ENCODE assay signal across 9 mouse cellular contexts in the genomic region with DNA sequence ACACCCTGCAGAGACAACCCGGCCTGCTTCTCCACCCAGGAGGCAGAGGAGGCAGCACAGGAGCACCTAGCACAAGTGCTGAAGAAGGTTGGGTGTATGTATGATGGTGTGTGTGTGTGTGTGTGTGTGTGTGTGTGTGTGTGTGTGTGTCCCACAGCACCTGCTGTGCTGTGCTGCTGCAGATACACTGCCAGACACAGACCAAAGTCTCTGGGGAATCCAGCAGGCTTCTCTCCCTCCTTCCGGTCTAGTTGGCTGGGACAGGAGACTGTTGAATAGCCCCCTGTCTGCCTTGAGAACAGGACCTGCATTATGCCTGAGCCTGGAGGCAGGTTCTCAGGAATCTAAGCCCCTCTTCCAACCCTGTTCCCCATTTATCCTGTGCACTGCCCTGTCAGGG. TPM values are rescaled to one million over a fixed set of nuclear protein-coding genes. Genes with fewer than 3 reads are reported as not detected.
DNase-seq lines count a peak whose midpoint lies in the region; ATAC-seq and TF ChIP-seq lines count a peak whose summit lies in the region.
"Had no signal": no experiment of that assay in that cellular context is flagged by ENCODE, and none has a peak within 500 bp of the region (broad histone marks: within the 10 kb centered on the region; RNA-seq: fewer than 3 reads in every experiment).

No protein-coding gene starts in this region.

- no peak for ATAC-seq in erythroblast, adult 5-6 weeks (replicated peaks; ENCODE audit: low FRiP score, poor library complexity, severe bottlenecking)
- peak; percentile 38 for ATAC-seq in forebrain, postnatal 0 days
- no peak for ATAC-seq in frontal cortex, adult (ENCODE audit: low TSS enrichment)
- ATAC-seq in granulocyte monocyte progenitor cell, adult 5-6 weeks (replicated peaks; ENCODE audit: poor library complexity, severe bottlenecking): no peak

- no peak for TF ChIP-seq RAD21 in CH12.LX (IDR thresholded peaks at IDR 0.05; ENCODE audit: low read depth, low read length)

- H3K4me3 ChIP-seq in erythroblast, embryonic 14.5 days (replicated peaks): peak overlapping the region; percentile 89
- peak overlapping the region; percentile 68 to 92 (median 75) for H3K4me3 ChIP-seq in CH12.LX (replicated peaks in 1 of 3; ENCODE audit: low read depth in 2 of 3, low read length in 2 of 3, poor library complexity in 1 of 3)
- H3K4me3 ChIP-seq in forebrain, postnatal 0 days (ENCODE audit: low read depth, low read length): peak overlapping the region; percentile 55; the same call in 1 of the 2 replicates
- peak overlapping the region; percentile 39; the same call in 1 of the 2 replicates for H3K4me3 ChIP-seq in macrophage (ENCODE audit: inconsistent target)

- no peak for TF ChIP-seq EP300 in CH12.LX (IDR thresholded peaks at IDR 0.05; ENCODE audit: low read length)

- peaks cover under 1% of the 10 kb centered on the region; the same call in 1 of the 2 replicates for H3K27me3 ChIP-seq in erythroblast, embryonic 14.5 days (ENCODE audit: control insufficient read depth)
- peaks cover 14% of the 10 kb centered on the region for H3K27me3 ChIP-seq in CH12.LX (replicated peaks)
- H3K27me3 ChIP-seq in forebrain, postnatal 0 days (ENCODE audit: insufficient read depth, low read length): no peaks in the 10 kb centered on the region

- dilution Hi-C loops in CH12.LX (cut with MboI; ENCODE audit: extremely low pct_ligation_motif_present, extremely low pct_unique_long_range_greater_than_20kb, low sequenced_read_pairs): no loop called here

- DNase-seq in CH12.LX (ENCODE audit: extremely low read depth): peak; percentile 52
- DNase-seq in forebrain, postnatal 0 days: no peak
- DNase-seq in cerebellum, postnatal 4 days (ENCODE audit: low spot score in 2 of 2): no peak
- DNase-seq: kidney, postnatal 4 days had no signal

- 15% methylated on average over 2 of the region's 2 CpGs for WGBS in forebrain, postnatal 0 days
- WGBS in macrophage (ENCODE audit: missing documents): 61% methylated on average over 2 of the region's 2 CpGs

- H3K27ac ChIP-seq in CH12.LX (ENCODE audit: insufficient read depth, low read depth) (no peak overlapping the region), macrophage (no peak overlapping the region)
- H3K27ac ChIP-seq in forebrain, postnatal 0 days (ENCODE audit: low read depth, low read length): no peak overlapping the region

- H3K79me2 ChIP-seq in CH12.LX (replicated peaks; ENCODE audit: control insufficient read depth, extremely low read depth, insufficient read depth, poor library complexity, severe bottlenecking) (no peaks in the 10 kb centered on the region), macrophage (ENCODE audit: inconsistent target) (no peaks in the 10 kb centered on the region)

- H3K4me1 ChIP-seq in erythroblast, embryonic 14.5 days (ENCODE audit: control insufficient read depth): peaks cover 79% of the 10 kb centered on the region
- peaks cover 14 to 16% of the 10 kb centered on the region in 2 experiments for H3K4me1 ChIP-seq in CH12.LX (ENCODE audit: control insufficient read depth in 1 of 2, insufficient read depth in 2 of 2)
- H3K4me1 ChIP-seq in forebrain, postnatal 0 days (ENCODE audit: insufficient read depth): no peaks in the 10 kb centered on the region

- H3K36me3 ChIP-seq in erythroblast, embryonic 14.5 days (ENCODE audit: control insufficient read depth): peaks cover 49% of the 10 kb centered on the region
- H3K36me3 ChIP-seq in CH12.LX (replicated peaks in 1 of 2; ENCODE audit: control insufficient read depth in 1 of 2, insufficient read depth in 1 of 2, low read length in 1 of 2): peaks cover 23 to 43% of the 10 kb centered on the region in 2 experiments
- no peaks in the 10 kb centered on the region for H3K36me3 ChIP-seq in forebrain, postnatal 0 days (ENCODE audit: insufficient read depth)
- H3K36me3 ChIP-seq in macrophage (ENCODE audit: inconsistent target): no peaks in the 10 kb centered on the region

- H3K9me3 ChIP-seq in erythroblast, embryonic 14.5 days (ENCODE audit: control insufficient read depth, low read length): no peaks in the 10 kb centered on the region
- H3K9me3 ChIP-seq in CH12.LX (replicated peaks; ENCODE audit: low read length): no peaks in the 10 kb centered on the region
- no peaks in the 10 kb centered on the region for H3K9me3 ChIP-seq in forebrain, postnatal 0 days (ENCODE audit: low read length)

- no peak for TF ChIP-seq CTCF in CH12.LX (conservative IDR thresholded peaks at IDR 0.05 in 1 of 2, IDR thresholded peaks at IDR 0.05 in 1 of 2; ENCODE audit: low read depth in 2 of 2, low read length in 2 of 2)
- no peak for TF ChIP-seq CTCF in forebrain, postnatal 0 days (IDR thresholded peaks at IDR 0.05; ENCODE audit: low read depth)

- peak overlapping the region; percentile 17; the same call in 1 of the 2 replicates for H3K9ac ChIP-seq in CH12.LX (ENCODE audit: insufficient read depth, low read depth)
- peak overlapping the region; percentile 44; the same call in 1 of the 2 replicates for H3K9ac ChIP-seq in forebrain, postnatal 0 days

- H3K4me2 ChIP-seq in CH12.LX (ENCODE audit: insufficient read depth, low read depth, poor library complexity, severe bottlenecking): peak overlapping the region; percentile 86
- H3K4me2 ChIP-seq in forebrain, postnatal 0 days (ENCODE audit: low read depth): peak overlapping the region; percentile 83

- in situ Hi-C loops in CH12.LX (cut with MboI; ENCODE audit: low pct_ligation_motif_present, low pct_unique_long_range_greater_than_20kb, low sequenced_read_pairs): no loop called here

- TF ChIP-seq POLR2A in CH12.LX (IDR thresholded peaks at IDR 0.05; ENCODE audit: low read depth, low read length): no peak

RNA-seq across cellular contexts. Expression of gene Sapcd2, which starts 1.3 kb away (rescaled TPM):
- 10.3 and 12.6 TPM in 2 replicates for polyA plus RNA-seq in erythroblast, embryonic 14.5 days (2012)
- 3.3 and 8.8 TPM in 2 replicates for total RNA-seq in erythroblast, adult 5-6 weeks (2015; ENCODE audit: low replicate concordance)
- 0.98 and 8.0 TPM in 2 replicates for total RNA-seq in erythroblast, adult 5-6 weeks (2017; ENCODE audit: low replicate concordance)
- total RNA-seq in CH12.LX (2012; rRNA removed) (27.3 and 32.1 TPM in 2 replicates), CH12.LX (2014; rRNA removed) (21.9 and 22.5 TPM in 2 replicates)
- polyA plus RNA-seq in CH12.LX (2012; ENCODE audit: insufficient read length, low read depth) (16.5 and 16.9 TPM in 2 replicates), macrophage (2018) (0.13 to 0.73 TPM in 2 of 3 replicates, not detected in the other)
- total RNA-seq in forebrain, postnatal 0 days (2014; rRNA removed): 13.2 and 13.9 TPM in 2 replicates
- polyA plus RNA-seq in forebrain, postnatal 0 days (2015; fragmentation: Nextera tagmentation; extraction: Ambion mirVana): 9.5 and 12.7 TPM in 2 replicates
- 1 to 10 TPM in 5 of 26 experiments, under 1 TPM in 3, not detected in 18; 0.45 to 7.4 (median 1.5) TPM for total RNA-seq in macrophage (2018; cell fraction: chromatin; rRNA removed)
- under 1 TPM in 13 of 26 experiments, not detected in 13; 0.09 to 0.47 (median 0.22) TPM for total RNA-seq in macrophage (2018; cell fraction: cytosol; rRNA removed)
- total RNA-seq in macrophage (2018; cell fraction: nucleus; rRNA removed): 1 to 10 TPM in 4 of 26 experiments, under 1 TPM in 4, not detected in 18; 0.24 to 3.3 (median 1.0) TPM
- total RNA-seq in granulocyte monocyte progenitor cell, adult 5-6 weeks (2014; fragmentation: Nextera tagmentation): 4.5 and 17.1 TPM in 2 replicates
- total RNA-seq in granulocyte monocyte progenitor cell, adult 5-6 weeks (2017): 7.8 and 17.3 TPM in 2 replicates

RNA-seq across cellular contexts. Expression of gene Uap1l1, which starts 7.9 kb away (rescaled TPM):
- polyA plus RNA-seq in erythroblast, embryonic 14.5 days (2012): 0.04 and 0.17 TPM in 2 replicates
- 7.7 and 13.3 TPM in 2 replicates for total RNA-seq in erythroblast, adult 5-6 weeks (2015; ENCODE audit: low replicate concordance)
- total RNA-seq in erythroblast, adult 5-6 weeks (2017; ENCODE audit: low replicate concordance): 0.51 and 3.9 TPM in 2 replicates
- total RNA-seq in CH12.LX (2012; rRNA removed) (14.5 and 16.2 TPM in 2 replicates), CH12.LX (2014; rRNA removed) (3.3 and 4.3 TPM in 2 replicates)
- polyA plus RNA-seq in CH12.LX (2012; ENCODE audit: insufficient read length, low read depth) (27.6 and 30.8 TPM in 2 replicates), macrophage (2018) (55.8 to 128 TPM (median 119 TPM) in 3 replicates)
- total RNA-seq in forebrain, postnatal 0 days (2014; rRNA removed): 4.1 and 5.2 TPM in 2 replicates
- 10.4 and 11.9 TPM in 2 replicates for polyA plus RNA-seq in forebrain, postnatal 0 days (2015; fragmentation: Nextera tagmentation; extraction: Ambion mirVana)
- 100 to 1,000 TPM in 17 of 26 experiments, 10 to 100 TPM in 9; 48.0 to 345 (median 127) TPM for total RNA-seq in macrophage (2018; cell fraction: chromatin; rRNA removed)
- 100 to 1,000 TPM; 115 to 202 (median 152) TPM for total RNA-seq in macrophage (2018; cell fraction: cytosol; rRNA removed)
- total RNA-seq in macrophage (2018; cell fraction: nucleus; rRNA removed): 100 to 1,000 TPM in 23 of 26 experiments, 10 to 100 TPM in 3; 84.1 to 302 (median 139) TPM
- total RNA-seq in granulocyte monocyte progenitor cell, adult 5-6 weeks (2014; fragmentation: Nextera tagmentation): 55.6 and 58.1 TPM in 2 replicates
- total RNA-seq in granulocyte monocyte progenitor cell, adult 5-6 weeks (2017): 13.8 and 18.4 TPM in 2 replicates

RNA-seq across cellular contexts. Expression of gene Dpp7, which starts 17.3 kb away (rescaled TPM):
- polyA plus RNA-seq in erythroblast, embryonic 14.5 days (2012): 0.24 and 0.76 TPM in 2 replicates
- 13.3 TPM in 1 of 2 replicates, not detected in the other for total RNA-seq in erythroblast, adult 5-6 weeks (2015; ENCODE audit: low replicate concordance)
- total RNA-seq in erythroblast, adult 5-6 weeks (2017; ENCODE audit: low replicate concordance): 2.6 TPM in 1 of 2 replicates, not detected in the other
- total RNA-seq in CH12.LX (2012; rRNA removed) (21.0 and 36.0 TPM in 2 replicates), CH12.LX (2014; rRNA removed) (16.2 and 19.4 TPM in 2 replicates)
- polyA plus RNA-seq in CH12.LX (2012; ENCODE audit: insufficient read length, low read depth) (20.9 and 22.7 TPM in 2 replicates), macrophage (2018) (101 to 192 TPM (median 107 TPM) in 3 replicates)
- total RNA-seq in forebrain, postnatal 0 days (2014; rRNA removed): 17.4 and 21.7 TPM in 2 replicates
- polyA plus RNA-seq in forebrain, postnatal 0 days (2015; fragmentation: Nextera tagmentation; extraction: Ambion mirVana): 15.3 and 19.8 TPM in 2 replicates
- total RNA-seq in macrophage (2018; cell fraction: chromatin; rRNA removed): 100 to 1,000 TPM in 21 of 26 experiments, 10 to 100 TPM in 5; 80.5 to 340 (median 152) TPM
- 100 to 1,000 TPM in 12 of 26 experiments, 10 to 100 TPM in 14; 67.2 to 160 (median 93.4) TPM for total RNA-seq in macrophage (2018; cell fraction: cytosol; rRNA removed)
- 100 to 1,000 TPM; 104 to 338 (median 159) TPM for total RNA-seq in macrophage (2018; cell fraction: nucleus; rRNA removed)
- total RNA-seq in granulocyte monocyte progenitor cell, adult 5-6 weeks (2014; fragmentation: Nextera tagmentation): 15.2 and 34.8 TPM in 2 replicates
- 11.9 and 16.9 TPM in 2 replicates for total RNA-seq in granulocyte monocyte progenitor cell, adult 5-6 weeks (2017)

RNA-seq across cellular contexts. Expression of gene Entpd2, which starts 22.2 kb away (rescaled TPM):
- not detected in 2 replicates for polyA plus RNA-seq in erythroblast, embryonic 14.5 days (2012)
- total RNA-seq in erythroblast, adult 5-6 weeks (2015; ENCODE audit: low replicate concordance): not detected in 2 replicates
- total RNA-seq in erythroblast, adult 5-6 weeks (2017; ENCODE audit: low replicate concordance): not detected in 2 replicates
- not detected in 2 replicates for total RNA-seq in CH12.LX (2012; rRNA removed)
- not detected in 2 replicates for total RNA-seq in CH12.LX (2014; rRNA removed)
- not detected in 2 replicates for polyA plus RNA-seq in CH12.LX (2012; ENCODE audit: insufficient read length, low read depth)
- 8.2 and 13.5 TPM in 2 replicates for total RNA-seq in forebrain, postnatal 0 days (2014; rRNA removed)
- polyA plus RNA-seq in forebrain, postnatal 0 days (2015; fragmentation: Nextera tagmentation; extraction: Ambion mirVana): 14.2 and 18.2 TPM in 2 replicates
- not detected for total RNA-seq in macrophage (2018; cell fraction: chromatin; rRNA removed)
- under 1 TPM in 9 of 26 experiments, not detected in 17; 0.06 to 0.19 (median 0.10) TPM for total RNA-seq in macrophage (2018; cell fraction: cytosol; rRNA removed)
- total RNA-seq in macrophage (2018; cell fraction: nucleus; rRNA removed): not detected
- polyA plus RNA-seq in macrophage (2018): 0.07 TPM in 1 of 3 replicates, not detected in the others
- not detected in 2 replicates for total RNA-seq in granulocyte monocyte progenitor cell, adult 5-6 weeks (2014; fragmentation: Nextera tagmentation)
- not detected in 2 replicates for total RNA-seq in granulocyte monocyte progenitor cell, adult 5-6 weeks (2017)

RNA-seq across cellular contexts. Expression of gene Npdc1, which starts 25.7 kb away (rescaled TPM):
- polyA plus RNA-seq in erythroblast, embryonic 14.5 days (2012): 0.19 TPM in 1 of 2 replicates, not detected in the other
- not detected in 2 replicates for total RNA-seq in erythroblast, adult 5-6 weeks (2015; ENCODE audit: low replicate concordance)
- not detected in 2 replicates for total RNA-seq in erythroblast, adult 5-6 weeks (2017; ENCODE audit: low replicate concordance)
- 3.4 and 5.5 TPM in 2 replicates for total RNA-seq in CH12.LX (2012; rRNA removed)
- total RNA-seq in CH12.LX (2014; rRNA removed): not detected in 2 replicates
- polyA plus RNA-seq in CH12.LX (2012; ENCODE audit: insufficient read length, low read depth): 0.49 and 0.78 TPM in 2 replicates
- 179 and 188 TPM in 2 replicates for total RNA-seq in forebrain, postnatal 0 days (2014; rRNA removed)
- polyA plus RNA-seq in forebrain, postnatal 0 days (2015; fragmentation: Nextera tagmentation; extraction: Ambion mirVana): 413 and 442 TPM in 2 replicates
- total RNA-seq in macrophage (2018; cell fraction: chromatin; rRNA removed): 1 to 10 TPM in 14 of 26 experiments, not detected in 12; 2.2 to 9.8 (median 3.9) TPM
- 1 to 10 TPM in 13 of 26 experiments, under 1 TPM in 13; 0.15 to 3.1 (median 1.2) TPM for total RNA-seq in macrophage (2018; cell fraction: cytosol; rRNA removed)
- 1 to 10 TPM in 15 of 26 experiments, under 1 TPM in 1, not detected in 10; 0.97 to 9.0 (median 2.2) TPM for total RNA-seq in macrophage (2018; cell fraction: nucleus; rRNA removed)
- 1.2 to 2.9 TPM (median 2.5 TPM) in 3 replicates for polyA plus RNA-seq in macrophage (2018)
- total RNA-seq in granulocyte monocyte progenitor cell, adult 5-6 weeks (2014; fragmentation: Nextera tagmentation): not detected in 2 replicates
- not detected in 2 replicates for total RNA-seq in granulocyte monocyte progenitor cell, adult 5-6 weeks (2017)

Comparison
In these comparisons a context has a peak if more than half of its experiments do, and no peak if none do; other contexts are left out.
1. H3K4me3 ChIP-seq: peak in every context shown above with its lines; median percentile 89 in erythroblast, embryonic 14.5 days; 75 in CH12.LX; 55 in forebrain, postnatal 0 days; 39 in macrophage.